Mouse (Mus musculus): Measurements from ENCODE around the gene Lcp2. TPM values are rescaled to one million over a fixed set of nuclear protein-coding genes. Genes with fewer than 3 reads are reported as not detected.

Gene Lcp2
- total and polyA plus RNA-seq, 3 experiments, result 48.3 to 109 (median 52.2) TPM

DNA sequence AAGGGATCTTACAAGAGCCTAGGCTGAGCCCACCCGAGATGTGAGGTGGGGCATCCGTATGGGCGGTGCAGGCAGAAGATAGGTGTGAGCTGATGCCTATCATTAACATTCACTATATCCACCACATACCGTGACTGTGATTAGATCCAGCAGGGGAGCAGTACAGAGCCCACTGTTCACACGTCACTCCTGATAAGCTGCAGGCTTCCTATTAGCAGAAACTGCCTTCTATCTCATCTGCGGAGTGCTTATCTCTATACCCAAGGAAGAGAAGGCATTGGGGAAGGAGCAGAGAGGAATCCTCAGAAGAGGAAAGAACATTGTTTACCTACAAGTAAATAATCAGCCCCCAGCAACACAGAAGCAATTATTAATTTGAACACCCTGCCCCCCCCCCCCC, 15.0 kb downstream of the Lcp2 start:
- peak; percentile 36 for DNase-seq (ENCODE audit: low spot score)
- no peaks in the 10 kb centered on the region for H3K27me3 ChIP-seq (ENCODE audit: insufficient read depth, low read length)
- no peak overlapping the region for H3K4me3 ChIP-seq (ENCODE audit: low read depth, low read length)
- TF ChIP-seq GATA1 (IDR thresholded peaks at IDR 0.05; ENCODE audit: borderline replicate concordance, low read length) (no peak), TAL1 (conservative IDR thresholded peaks at IDR 0.05; ENCODE audit: low read depth, low read length) (peak; percentile 68)
- H3K36me3 ChIP-seq (replicated peaks), result peaks cover 50% of the 10 kb centered on the region
- peaks cover 9% of the 10 kb centered on the region for H3K9me3 ChIP-seq (replicated peaks)
- H3K4me1 ChIP-seq (ENCODE audit: insufficient read depth, low read depth, low read length), result peaks cover 73% of the 10 kb centered on the region
- peak; percentile 71 for ATAC-seq (ENCODE audit: extremely low read depth, insufficient number of reproducible peaks, low FRiP score, poor library complexity, severe bottlenecking)

DNA sequence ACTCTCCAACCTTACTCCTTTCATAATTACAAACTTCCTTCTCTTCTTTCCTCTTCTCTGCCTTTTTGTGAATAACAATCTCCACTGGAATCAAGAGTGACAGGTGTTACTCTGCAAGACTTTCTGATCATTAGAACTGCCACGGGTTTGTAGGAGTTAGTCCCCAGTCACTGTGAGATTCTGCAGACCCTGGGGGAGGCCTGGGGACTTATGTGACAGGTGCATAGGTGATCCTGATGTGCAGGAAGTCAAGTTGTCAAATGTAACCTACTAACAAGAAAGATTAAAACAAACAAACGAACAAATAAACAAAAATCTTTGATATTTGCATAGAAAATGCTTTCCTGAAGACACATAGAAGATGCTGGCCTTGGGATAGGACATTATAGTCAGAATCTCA, 16.5 kb downstream of the Lcp2 start:
- Histone ChIP-seq H3K4me1 (ENCODE audit: insufficient read depth, low read depth, low read length) (peaks cover 85% of the 10 kb centered on the region), H3K9me3 (replicated peaks) (no peaks in the 10 kb centered on the region), H3K36me3 (replicated peaks) (peaks cover 47% of the 10 kb centered on the region), H3K4me3 (ENCODE audit: low read depth, low read length) (no peak overlapping the region), H3K27me3 (ENCODE audit: insufficient read depth, low read length) (no peaks in the 10 kb centered on the region)
- DNase-seq (ENCODE audit: low spot score) (no peak), ATAC-seq (ENCODE audit: extremely low read depth, insufficient number of reproducible peaks, low FRiP score, poor library complexity, severe bottlenecking) (no peak)
- TF ChIP-seq GATA2 (IDR thresholded peaks at IDR 0.05; ENCODE audit: borderline replicate concordance, low read depth, low read length) (no peak), TAL1 (conservative IDR thresholded peaks at IDR 0.05; ENCODE audit: low read depth, low read length) (no peak), CTCF (IDR thresholded peaks at IDR 0.05; ENCODE audit: low read depth, low read length) (no peak), GATA1 (IDR thresholded peaks at IDR 0.05; ENCODE audit: borderline replicate concordance, low read length) (no peak), POLR2AphosphoS5 (IDR thresholded peaks at IDR 0.05; ENCODE audit: insufficient replicate concordance, low read depth, low read length) (no peak)

DNA sequence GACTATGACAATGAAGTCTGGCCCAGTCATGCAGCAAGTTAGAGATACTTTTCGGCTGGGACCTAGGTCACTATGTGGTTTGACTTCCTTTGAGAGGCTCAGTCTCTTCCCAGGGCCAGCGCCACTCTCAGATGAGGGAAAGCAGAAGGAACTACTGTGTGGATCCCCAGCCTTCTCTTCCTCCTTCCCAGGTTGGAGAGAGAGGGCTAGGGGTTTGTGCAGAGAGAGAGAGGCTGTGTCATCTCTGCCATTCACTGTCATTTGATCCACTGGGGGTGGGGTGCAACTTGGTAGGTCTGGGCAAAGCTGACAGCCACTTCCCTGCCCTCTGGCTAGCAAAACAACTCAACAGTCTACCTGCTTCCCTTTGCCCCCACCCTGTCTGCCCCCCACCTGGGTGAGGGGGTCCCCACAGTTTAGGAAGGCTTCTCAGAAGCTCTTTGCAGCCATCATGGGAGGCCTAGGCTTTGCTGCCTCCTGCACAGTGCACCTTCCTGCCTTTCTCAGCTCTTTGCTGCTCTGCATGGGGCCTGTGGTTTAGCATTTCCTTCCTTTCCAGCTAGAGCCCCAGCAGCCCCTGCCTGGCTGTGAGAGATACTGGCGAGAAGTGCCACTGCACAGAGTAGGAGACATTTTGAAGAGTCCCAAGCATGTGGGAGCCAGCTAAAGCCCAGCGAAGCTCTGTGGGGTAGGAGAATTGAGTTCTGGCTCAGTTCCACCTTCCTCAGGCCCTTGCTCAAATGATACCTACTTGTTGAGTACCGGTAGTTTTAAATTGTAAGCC, 17.2 kb downstream of the Lcp2 start:
- DNase-seq (ENCODE audit: low spot score) (peak; percentile 26), ATAC-seq (ENCODE audit: extremely low read depth, insufficient number of reproducible peaks, low FRiP score, poor library complexity, severe bottlenecking) (peak; percentile 50)
- Histone ChIP-seq H3K4me1 (ENCODE audit: insufficient read depth, low read depth, low read length) (peaks cover 88% of the 10 kb centered on the region), H3K4me3 (ENCODE audit: low read depth, low read length) (no peak overlapping the region; the same call in 1 of the 2 replicates), H3K27me3 (ENCODE audit: insufficient read depth, low read length) (no peaks in the 10 kb centered on the region), H3K9me3 (replicated peaks) (peaks cover 4% of the 10 kb centered on the region; the same call in 1 of the 2 replicates), H3K36me3 (replicated peaks) (peaks cover 53% of the 10 kb centered on the region)
- TF ChIP-seq GATA1 (IDR thresholded peaks at IDR 0.05; ENCODE audit: borderline replicate concordance, low read length) (no peak), CTCF (IDR thresholded peaks at IDR 0.05; ENCODE audit: low read depth, low read length) (no peak), POLR2AphosphoS5 (IDR thresholded peaks at IDR 0.05; ENCODE audit: insufficient replicate concordance, low read depth, low read length) (no peak), TAL1 (conservative IDR thresholded peaks at IDR 0.05; ENCODE audit: low read depth, low read length) (no peak; the same call in 1 of the 2 replicates), GATA2 (IDR thresholded peaks at IDR 0.05; ENCODE audit: borderline replicate concordance, low read depth, low read length) (no peak)

DNA sequence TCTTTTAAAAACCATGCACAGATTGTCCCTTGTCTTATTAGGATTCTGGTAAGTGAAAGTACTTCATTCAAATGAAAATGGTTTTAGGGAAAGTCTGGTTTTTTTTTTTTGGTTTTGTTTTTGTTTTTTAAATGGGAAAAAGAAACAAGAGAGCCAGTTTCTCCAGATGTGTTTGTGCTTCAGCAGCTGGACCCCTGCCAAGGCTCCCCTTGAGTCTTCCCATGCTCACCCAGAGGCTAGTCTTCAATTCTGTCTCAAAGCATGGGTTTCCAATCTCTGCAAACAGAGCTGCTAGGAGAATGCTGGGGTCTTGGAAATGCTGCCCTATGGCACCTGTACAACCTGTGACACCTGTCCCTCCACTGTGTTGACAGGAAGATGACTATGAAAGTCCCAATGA, 23.9 kb downstream of the Lcp2 start:
- Histone ChIP-seq H3K4me3 (ENCODE audit: low read depth, low read length) (no peak overlapping the region), H3K27me3 (ENCODE audit: insufficient read depth, low read length) (no peaks in the 10 kb centered on the region), H3K4me1 (ENCODE audit: insufficient read depth, low read depth, low read length) (peaks cover 69% of the 10 kb centered on the region), H3K9me3 (replicated peaks) (peaks cover 7% of the 10 kb centered on the region), H3K36me3 (replicated peaks) (peaks cover 86% of the 10 kb centered on the region)
- no peak for TF ChIP-seq TAL1 (conservative IDR thresholded peaks at IDR 0.05; ENCODE audit: low read depth, low read length)
- no peak for TF ChIP-seq GATA1 (IDR thresholded peaks at IDR 0.05; ENCODE audit: borderline replicate concordance, low read length)
- no peak for TF ChIP-seq CTCF (IDR thresholded peaks at IDR 0.05; ENCODE audit: low read depth, low read length)
- TF ChIP-seq GATA2 (IDR thresholded peaks at IDR 0.05; ENCODE audit: borderline replicate concordance, low read depth, low read length), result no peak
- no peak for TF ChIP-seq POLR2AphosphoS5 (IDR thresholded peaks at IDR 0.05; ENCODE audit: insufficient replicate concordance, low read depth, low read length)
- ATAC-seq (ENCODE audit: extremely low read depth, insufficient number of reproducible peaks, low FRiP score, poor library complexity, severe bottlenecking), result no peak
- no peak for DNase-seq (ENCODE audit: low spot score)

DNA sequence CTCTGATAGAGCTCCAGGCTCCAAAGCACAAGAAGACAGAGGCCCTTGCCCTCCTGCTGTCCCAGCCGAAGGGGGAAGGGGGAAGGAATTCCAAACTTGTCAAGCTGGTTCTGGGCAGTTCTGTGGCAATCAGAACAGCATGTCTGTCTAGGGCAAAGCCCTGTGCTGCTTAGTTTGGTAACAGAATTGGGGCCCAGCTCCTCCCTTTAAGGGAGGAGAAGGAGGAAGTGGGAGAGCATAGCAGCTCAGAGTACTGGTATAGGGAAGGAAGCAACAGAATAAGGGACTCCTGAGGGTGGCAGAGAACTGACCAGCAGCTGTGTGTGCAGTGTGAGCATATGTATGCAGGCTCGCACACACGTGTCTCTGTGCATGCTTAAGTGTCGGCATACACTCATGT, 25.6 kb downstream of the Lcp2 start:
- ATAC-seq (ENCODE audit: extremely low read depth, insufficient number of reproducible peaks, low FRiP score, poor library complexity, severe bottlenecking) (peak; percentile 66), DNase-seq (ENCODE audit: low spot score) (peak; percentile 25)
- Histone ChIP-seq H3K4me3 (ENCODE audit: low read depth, low read length) (no peak overlapping the region), H3K36me3 (replicated peaks) (peaks cover 91% of the 10 kb centered on the region), H3K4me1 (ENCODE audit: insufficient read depth, low read depth, low read length) (peaks cover 56% of the 10 kb centered on the region), H3K27me3 (ENCODE audit: insufficient read depth, low read length) (no peaks in the 10 kb centered on the region), H3K9me3 (replicated peaks) (peaks cover 9% of the 10 kb centered on the region)
- TF ChIP-seq TAL1 (conservative IDR thresholded peaks at IDR 0.05; ENCODE audit: low read depth, low read length), result no peak
- TF ChIP-seq POLR2AphosphoS5 (IDR thresholded peaks at IDR 0.05; ENCODE audit: insufficient replicate concordance, low read depth, low read length), result no peak
- TF ChIP-seq GATA2 (IDR thresholded peaks at IDR 0.05; ENCODE audit: borderline replicate concordance, low read depth, low read length), result no peak
- no peak for TF ChIP-seq GATA1 (IDR thresholded peaks at IDR 0.05; ENCODE audit: borderline replicate concordance, low read length)
- TF ChIP-seq CTCF (IDR thresholded peaks at IDR 0.05; ENCODE audit: low read depth, low read length), result no peak

DNA sequence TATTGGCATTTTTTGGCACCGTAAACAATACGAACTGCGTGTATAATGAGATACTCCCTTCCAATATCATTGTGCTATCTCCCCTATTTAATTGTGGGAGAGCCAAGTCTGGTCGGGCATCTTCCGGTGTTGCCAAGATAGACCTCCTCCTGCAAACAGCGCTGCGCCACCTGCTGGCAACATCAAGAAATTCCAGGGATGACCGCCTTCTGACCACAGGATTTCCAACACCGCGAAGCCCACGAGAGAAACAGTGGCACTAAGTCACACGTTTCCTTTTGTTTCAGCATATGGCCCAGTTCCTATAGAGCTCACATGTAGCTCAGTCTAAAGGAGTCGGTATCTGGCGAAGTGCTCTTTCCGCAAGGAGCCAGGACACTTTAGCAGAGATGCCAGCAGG, 27.1 kb downstream of the Lcp2 start:
- no peak for TF ChIP-seq GATA2 (IDR thresholded peaks at IDR 0.05; ENCODE audit: borderline replicate concordance, low read depth, low read length)
- TF ChIP-seq CTCF (IDR thresholded peaks at IDR 0.05; ENCODE audit: low read depth, low read length), result peak; percentile 5; the same call in 1 of the 2 replicates
- no peaks in the 10 kb centered on the region for H3K27me3 ChIP-seq (ENCODE audit: insufficient read depth, low read length)
- ATAC-seq (ENCODE audit: extremely low read depth, insufficient number of reproducible peaks, low FRiP score, poor library complexity, severe bottlenecking) (no peak), DNase-seq (ENCODE audit: low spot score) (no peak)
- H3K4me1 ChIP-seq (ENCODE audit: insufficient read depth, low read depth, low read length), result peaks cover 42% of the 10 kb centered on the region
- peaks cover 9% of the 10 kb centered on the region for H3K9me3 ChIP-seq (replicated peaks)
- peaks cover 95% of the 10 kb centered on the region for H3K36me3 ChIP-seq (replicated peaks)
- no peak overlapping the region for H3K4me3 ChIP-seq (ENCODE audit: low read depth, low read length)

Data from G1E (cell line).